Mouse (Mus musculus): Measurements from ENCODE around the gene Gm3625.

GRCm38 (mm10) chr12:4571864-4572263 lies 20.9 kb downstream of the Gm3625 start:
- peak; percentile 81 for TF ChIP-seq CTCF (conservative IDR thresholded peaks at IDR 0.05; ENCODE audit: insufficient read depth, insufficient read length, low read depth, low read length)
- no peak for TF ChIP-seq POLR2A (IDR thresholded peaks at IDR 0.05; ENCODE audit: low read depth, low read length)

All from kidney, adult 2 months (tissue).